Mouse (Mus musculus) liver, adult 2 months (tissue): ENCODE results near the gene Dusp28.

Experiments used
- CTCF ChIP-seq: fragments of 200-500 bp; IDR thresholded peaks from 2 replicates; pipeline ENCODE4 v1.5.1; 2011; ENCODE audit warnings: low read depth, low read length, control low read depth
- POLR2A ChIP-seq: fragments of 200-500 bp; IDR thresholded peaks from 2 replicates; pipeline ENCODE4 v1.6.1; 2011; ENCODE audit warnings: low read length, control low read depth; ENCODE audit not compliant: insufficient read depth; ENCODE audit errors: extremely low read depth

DNA sequence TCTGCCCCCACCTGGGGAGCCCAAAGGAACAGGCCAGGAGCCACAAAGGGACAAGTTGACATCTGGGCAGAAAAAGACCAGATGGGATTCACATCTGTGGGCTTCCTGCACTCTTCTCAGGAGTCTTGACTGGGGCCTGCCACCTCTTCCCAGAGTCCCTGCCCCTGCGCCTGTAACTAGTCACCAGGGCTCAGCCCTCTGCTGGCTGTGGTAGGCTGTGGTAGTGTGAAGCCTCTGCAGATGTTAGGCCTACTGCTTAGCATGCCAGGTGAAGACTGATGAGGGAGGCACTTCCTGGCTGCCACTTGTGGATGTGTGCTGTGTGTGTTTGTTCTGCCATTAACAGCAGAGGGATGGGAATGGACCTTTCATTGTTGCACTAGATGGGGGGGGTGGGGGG is 5.5 kb downstream of the Dusp28 start:
- TF ChIP-seq CTCF (no peak), POLR2A (no peak)
